Mouse (Mus musculus) small intestine, adult 2 months (tissue): ENCODE data around the gene Pax8.
A peak's percentile ranks its signal among the peaks of the same experiment; 100 is the strongest.

Experiments
- CTCF ChIP-seq: fragments of 200-500 bp; IDR thresholded peaks from 2 replicates; pipeline ENCODE4 v1.5.1; 2012; ENCODE audit warnings: low read depth, mild to moderate bottlenecking, control low read depth, inconsistent platforms, low read length, moderate library complexity, mixed read lengths; ENCODE audit not compliant: insufficient replicate concordance, insufficient read length; ENCODE audit errors: extremely low read depth
- POLR2A ChIP-seq: fragments of 200-500 bp; IDR thresholded peaks from 2 replicates; pipeline ENCODE4 v1.6.1; 2012; ENCODE audit warnings: low read depth, mild to moderate bottlenecking, control low read depth, inconsistent platforms, low read length, moderate library complexity

DNA sequence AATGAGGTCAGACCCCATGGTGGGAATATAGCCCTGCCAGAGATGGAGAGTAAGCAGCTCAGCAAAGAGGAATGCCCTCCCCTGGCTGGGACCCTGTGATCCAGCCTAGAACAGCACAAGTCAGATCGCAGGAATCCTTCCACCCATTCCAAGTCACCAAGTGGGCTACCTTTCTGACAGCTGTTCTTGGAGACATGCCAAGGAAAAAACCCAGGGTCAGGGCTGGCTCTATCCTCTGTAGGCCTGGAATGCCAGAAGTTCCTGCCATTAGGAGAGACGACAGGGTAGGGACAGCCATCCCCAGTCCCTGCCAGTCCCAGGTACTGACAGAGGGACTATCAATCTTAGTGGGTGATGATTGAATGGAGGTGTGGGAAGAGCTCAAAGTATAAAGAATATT is 4.5 kb upstream of the Pax8 start:
- TF ChIP-seq POLR2A (peak; percentile 46; the same call in 1 of the 2 replicates), CTCF (no peak)
